Mouse (Mus musculus) E14TG2a.4 (cell line): ENCODE measurements at regions not wholly inside any gene's neighbourhood (a gene's known extent, or its start where the extent isn't known, plus 50 kb on each side); places are given as distances from the start of the nearest gene placed in this dataset.

Experiments
- H3K27me3 ChIP-seq: 2 replicates; pipeline ENCODE4 v1.6.1; 2014; ENCODE audit warnings: low read length, control low read depth; ENCODE audit not compliant: insufficient read depth
- H3K36me3 ChIP-seq: 2 replicates; pipeline ENCODE4 v1.6.1; 2014; ENCODE audit warnings: low read length, control low read depth; ENCODE audit not compliant: insufficient read depth
- H3K4me1 ChIP-seq: replicated peaks from 2 replicates; pipeline ENCODE4 v1.6.1; 2014; ENCODE audit warnings: low read depth, low read length, control low read depth
- H3K4me3 ChIP-seq: replicated peaks from 2 replicates; pipeline ENCODE4 v1.5.1; 2014; ENCODE audit warnings: mild to moderate bottlenecking, low read length
- H3K9me3 ChIP-seq: 2 replicates; pipeline ENCODE4 v1.6.1; 2014; ENCODE audit warnings: low read length, control low read depth
- CTCF ChIP-seq: conservative IDR thresholded peaks from 2 replicates; pipeline ENCODE4 v1.5.1; 2014; ENCODE audit warnings: low read length
- NANOG ChIP-seq: IDR thresholded peaks from 2 replicates; pipeline ENCODE4 v1.6.1; 2014; ENCODE audit warnings: borderline replicate concordance, low read length, mixed read lengths
- POU5F1 ChIP-seq: IDR thresholded peaks from 2 replicates; pipeline ENCODE4 v1.6.1; 2014; ENCODE audit warnings: low read length, borderline replicate concordance

DNA sequence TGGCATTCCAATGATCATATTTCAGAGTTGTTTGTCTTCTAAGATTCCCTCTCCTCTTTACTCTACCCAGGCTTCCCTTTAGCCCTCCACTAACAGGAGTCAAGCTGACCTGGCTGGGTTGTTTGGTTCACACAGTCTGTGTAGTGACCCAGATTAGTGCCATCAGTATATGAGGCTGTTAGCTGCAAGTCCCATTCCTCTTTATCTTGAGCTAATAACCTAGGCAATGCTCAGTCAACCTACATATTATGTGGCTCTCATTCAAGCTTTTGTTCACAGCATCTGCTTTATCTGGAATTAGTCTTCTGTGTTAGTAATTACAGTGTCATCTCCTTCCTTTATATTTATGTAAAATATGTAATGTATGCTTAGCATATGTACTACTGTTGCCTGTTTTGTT, 490.1 kb upstream of the Syt1 start:
- Histone ChIP-seq H3K4me1 (no peaks in the 10 kb centered on the region), H3K9me3 (no peaks in the 10 kb centered on the region), H3K4me3 (no peak overlapping the region), H3K36me3 (no peaks in the 10 kb centered on the region), H3K27me3 (no peaks in the 10 kb centered on the region)
- TF ChIP-seq NANOG (no peak), CTCF (no peak), POU5F1 (no peak)

- H3K9me3 ChIP-seq: no peaks in the 10 kb centered on the region
- H3K4me1 ChIP-seq: peaks cover 3% of the 10 kb centered on the region; the same call in 1 of the 2 replicates
- H3K36me3 ChIP-seq: no peaks in the 10 kb centered on the region
- TF ChIP-seq CTCF (no peak), POU5F1 (no peak), NANOG (no peak)
- H3K27me3 ChIP-seq: no peaks in the 10 kb centered on the region
- no peak overlapping the region for H3K4me3 ChIP-seq
These were observed 487.5 kb upstream of the Syt1 start for GRCm38 (mm10) chr10:109498301-109498700.

- Histone ChIP-seq H3K27me3 (no peaks in the 10 kb centered on the region), H3K9me3 (no peaks in the 10 kb centered on the region), H3K4me1 (peaks cover 3% of the 10 kb centered on the region; the same call in 1 of the 2 replicates), H3K36me3 (no peaks in the 10 kb centered on the region), H3K4me3 (no peak overlapping the region)
- TF ChIP-seq CTCF: no peak
- TF ChIP-seq NANOG: no peak
- TF ChIP-seq POU5F1: no peak
These were observed 485.4 kb upstream of the Syt1 start for GRCm38 (mm10) chr10:109496161-109496560.

DNA sequence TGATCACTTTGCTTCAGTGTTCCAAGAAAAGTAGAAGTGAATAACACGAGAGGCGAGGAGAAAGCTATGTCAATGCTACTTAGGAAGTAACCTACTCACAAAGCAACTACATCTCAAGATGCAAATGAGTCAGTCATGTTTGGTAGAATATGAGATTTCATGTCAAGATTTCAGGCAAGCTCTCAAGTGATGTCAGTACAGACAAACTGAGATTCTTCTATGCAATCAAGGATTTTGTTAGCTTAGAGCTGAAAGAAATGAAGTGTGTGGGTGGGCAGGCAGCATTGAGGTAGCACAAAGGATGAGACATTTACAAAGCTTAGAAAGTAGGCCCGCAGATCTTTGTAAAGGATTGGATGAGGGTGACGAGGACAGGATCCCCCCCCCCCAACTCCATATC, 480.0 kb upstream of the Syt1 start:
- H3K4me1 ChIP-seq: peaks cover 3% of the 10 kb centered on the region; the same call in 1 of the 2 replicates
- H3K9me3 ChIP-seq: 0 out of 2 replicates have a peak, but pooled peaks cover under 1% of the 10 kb centered on the region
- H3K27me3 ChIP-seq: no peaks in the 10 kb centered on the region
- no peak overlapping the region for H3K4me3 ChIP-seq
- H3K36me3 ChIP-seq: no peaks in the 10 kb centered on the region
- TF ChIP-seq POU5F1 (no peak), NANOG (no peak), CTCF (no peak)

DNA sequence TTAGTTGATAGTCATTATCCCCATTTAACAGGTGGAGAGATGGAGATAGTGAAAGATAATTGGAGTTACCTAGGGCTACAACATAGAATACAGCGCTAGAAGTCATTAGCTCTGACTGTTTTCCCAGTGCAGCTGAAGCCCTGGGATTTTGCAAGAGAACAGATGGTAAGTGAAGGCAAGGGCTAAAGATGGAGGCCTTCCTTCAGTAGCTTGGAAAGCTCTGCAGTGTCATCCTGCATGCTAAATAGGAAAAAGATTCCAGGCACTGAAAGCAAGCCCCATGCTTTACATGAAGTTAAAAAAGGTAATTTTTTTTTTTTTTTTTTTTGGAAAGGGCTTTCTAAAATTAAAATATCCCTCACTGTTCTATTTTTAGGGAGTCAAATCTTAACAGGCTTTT, 477.2 kb upstream of the Syt1 start:
- no peaks in the 10 kb centered on the region for H3K4me1 ChIP-seq

DNA sequence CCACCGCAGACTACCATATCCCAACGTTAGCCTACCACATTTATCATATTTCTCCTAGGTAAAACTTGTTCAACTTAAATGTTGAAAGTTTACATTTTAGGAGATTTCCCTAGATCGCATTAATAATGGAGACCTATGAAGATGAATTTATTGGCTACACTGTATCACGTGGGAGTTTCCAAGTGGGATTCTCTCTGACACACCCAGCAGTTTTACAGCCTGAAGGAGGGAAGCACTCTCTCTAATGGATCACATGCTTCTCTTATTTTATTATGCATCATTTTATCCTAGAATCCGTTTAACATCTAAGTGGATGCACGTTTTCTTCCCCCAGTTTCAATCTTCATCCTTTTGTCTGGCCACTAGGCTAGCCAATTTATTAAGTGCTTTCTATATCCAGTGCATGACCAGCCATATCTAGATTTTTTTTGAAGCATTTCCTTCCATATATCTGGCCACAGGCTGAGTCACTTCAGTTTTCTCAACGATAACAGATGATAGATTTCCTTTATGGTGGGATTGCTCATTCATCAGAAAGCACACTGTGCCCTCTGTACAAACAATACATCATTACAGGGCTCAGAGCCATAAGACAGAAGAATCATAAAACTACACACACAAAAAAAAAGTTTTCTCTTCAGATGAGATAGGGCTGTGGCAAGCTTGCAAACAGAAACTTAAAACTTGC, 476.3 kb upstream of the Syt1 start:
- peaks cover 7% of the 10 kb centered on the region; the same call in 1 of the 2 replicates for H3K9me3 ChIP-seq
- H3K36me3 ChIP-seq: no peaks in the 10 kb centered on the region
- TF ChIP-seq POU5F1 (no peak), NANOG (no peak), CTCF (no peak)
- no peak overlapping the region for H3K4me3 ChIP-seq
- no peaks in the 10 kb centered on the region for H3K4me1 ChIP-seq
- H3K27me3 ChIP-seq: no peaks in the 10 kb centered on the region

More for the DNA sequence above, 477.2 kb upstream of the Syt1 start:
- Histone ChIP-seq H3K36me3 (no peaks in the 10 kb centered on the region), H3K4me3 (no peak overlapping the region), H3K27me3 (no peaks in the 10 kb centered on the region), H3K9me3 (peaks cover 7% of the 10 kb centered on the region; the same call in 1 of the 2 replicates)
- TF ChIP-seq NANOG (no peak), CTCF (no peak), POU5F1 (no peak)

DNA sequence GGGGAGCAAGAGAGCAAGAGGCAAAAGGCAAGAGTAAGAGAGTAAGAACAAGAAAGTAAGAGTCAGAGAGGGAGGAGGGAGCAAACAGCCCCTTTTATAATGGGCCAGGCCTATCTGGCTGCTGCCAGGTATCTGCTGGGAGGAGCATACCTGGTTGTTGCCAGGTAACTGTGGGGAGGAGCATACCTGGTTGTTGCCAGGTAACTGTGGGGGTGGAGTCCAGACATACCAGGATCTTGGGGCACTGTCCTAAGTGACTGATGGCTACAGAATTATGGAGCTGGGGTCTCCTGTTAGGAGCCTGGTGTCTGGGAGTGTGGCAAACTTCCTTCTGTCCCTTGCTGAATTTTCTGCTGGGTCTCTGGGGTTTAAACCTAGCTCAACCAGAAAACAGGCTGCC, 469.8 kb upstream of the Syt1 start:
- Histone ChIP-seq H3K9me3 (peaks cover 4% of the 10 kb centered on the region; the same call in 1 of the 2 replicates), H3K4me3 (no peak overlapping the region), H3K36me3 (no peaks in the 10 kb centered on the region), H3K27me3 (no peaks in the 10 kb centered on the region), H3K4me1 (no peaks in the 10 kb centered on the region)
- TF ChIP-seq CTCF (no peak), NANOG (no peak), POU5F1 (no peak)

GRCm38 (mm10) chr10:109479941-109480340, 469.2 kb upstream of the Syt1 start:
- Histone ChIP-seq H3K4me3 (no peak overlapping the region), H3K27me3 (no peaks in the 10 kb centered on the region)
- TF ChIP-seq POU5F1 (no peak), NANOG (no peak), CTCF (no peak)

DNA sequence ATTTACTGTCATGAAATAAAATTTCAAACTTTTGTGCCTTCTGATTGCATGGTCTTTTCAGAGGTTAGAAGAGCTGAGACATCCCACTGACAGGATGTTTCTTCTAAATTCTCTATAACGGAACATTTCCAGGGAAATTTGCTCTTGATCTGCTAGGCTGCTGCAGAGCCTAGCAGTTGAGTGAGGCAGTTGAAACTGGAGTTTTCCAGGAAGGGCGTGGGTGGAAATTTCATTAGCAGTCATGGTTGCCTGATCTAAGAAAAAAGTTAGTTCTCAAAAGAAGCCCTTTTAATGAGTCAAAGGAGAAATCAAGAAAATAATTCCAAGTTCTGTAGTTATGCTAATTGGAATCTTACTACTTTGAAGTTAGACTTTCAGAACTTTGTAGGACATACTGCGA, 455.7 kb upstream of the Syt1 start:
- no peaks in the 10 kb centered on the region for H3K27me3 ChIP-seq
- H3K9me3 ChIP-seq: no peaks in the 10 kb centered on the region
- H3K4me3 ChIP-seq: no peak overlapping the region
- TF ChIP-seq POU5F1 (no peak), CTCF (no peak), NANOG (no peak)
- H3K36me3 ChIP-seq: no peaks in the 10 kb centered on the region
- H3K4me1 ChIP-seq: no peaks in the 10 kb centered on the region

More at GRCm38 (mm10) chr10:109479941-109480340, 469.2 kb upstream of the Syt1 start:
- peaks cover 3% of the 10 kb centered on the region; the same call in 1 of the 2 replicates for H3K9me3 ChIP-seq
- H3K36me3 ChIP-seq: no peaks in the 10 kb centered on the region
- H3K4me1 ChIP-seq: no peaks in the 10 kb centered on the region
